Mouse (Mus musculus): Measurements from ENCODE around the gene Pdcd2. TPM values are rescaled to one million over a fixed set of nuclear protein-coding genes. Genes with fewer than 3 reads are reported as not detected.

Pdcd2 gene
- total RNA-seq, 2 experiments from 2014 or later: 13.9 to 20.1 TPM

DNA sequence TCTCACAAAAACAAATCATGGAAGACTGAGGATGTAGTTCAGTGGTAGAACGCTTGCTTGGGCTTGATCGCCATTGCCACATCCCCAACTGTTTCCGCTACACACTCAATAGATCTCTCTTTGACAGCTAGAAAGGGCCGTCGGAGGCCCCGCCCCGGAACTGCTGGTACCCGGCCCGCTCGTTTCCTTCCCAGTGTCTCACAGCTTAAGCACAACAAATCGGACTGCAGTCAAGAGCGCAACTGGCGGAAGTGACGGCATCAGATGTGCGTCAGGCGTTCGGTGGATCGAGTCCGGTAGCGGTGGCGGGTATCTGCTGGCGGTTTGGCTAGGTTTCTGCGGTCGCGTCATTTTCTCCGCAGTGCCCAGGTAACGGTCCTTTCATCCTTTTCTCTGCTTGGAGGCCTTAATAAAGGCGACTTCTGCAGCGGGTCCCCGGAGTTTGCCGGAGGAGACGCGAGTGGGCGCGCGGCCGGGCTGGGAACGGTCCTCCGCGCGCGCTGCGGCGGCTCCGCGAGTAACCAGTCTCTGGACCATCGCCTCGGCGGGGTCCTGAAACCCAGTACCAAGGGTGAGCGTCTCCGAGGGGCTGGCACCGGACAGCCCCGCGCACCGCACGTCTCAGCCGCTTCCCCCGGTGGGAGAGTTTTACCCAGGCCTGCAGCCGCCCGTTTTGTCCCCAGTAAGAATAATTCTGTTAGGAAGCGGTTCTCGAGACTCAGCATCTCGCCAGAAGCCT is 27.3 kb downstream of the Pdcd2 start, which contains the start of the genes Psmb1 and Tbp:
Gene Psmb1 (minus strand): TSS at position 96 of the 739 bp plus-strand sequence.
Gene Tbp (plus strand): TSS at position 233 of the 739 bp plus-strand sequence.
- peak; percentile 95 to 97 for DNase-seq
- intact Hi-C loops (cut with DNase I): no loop called here

GRCm38 (mm10) chr17:15498753-15499113 is 28.4 kb downstream of the Pdcd2 start:
- no peak for DNase-seq
- intact Hi-C loops (cut with DNase I): no loop called here

DNA sequence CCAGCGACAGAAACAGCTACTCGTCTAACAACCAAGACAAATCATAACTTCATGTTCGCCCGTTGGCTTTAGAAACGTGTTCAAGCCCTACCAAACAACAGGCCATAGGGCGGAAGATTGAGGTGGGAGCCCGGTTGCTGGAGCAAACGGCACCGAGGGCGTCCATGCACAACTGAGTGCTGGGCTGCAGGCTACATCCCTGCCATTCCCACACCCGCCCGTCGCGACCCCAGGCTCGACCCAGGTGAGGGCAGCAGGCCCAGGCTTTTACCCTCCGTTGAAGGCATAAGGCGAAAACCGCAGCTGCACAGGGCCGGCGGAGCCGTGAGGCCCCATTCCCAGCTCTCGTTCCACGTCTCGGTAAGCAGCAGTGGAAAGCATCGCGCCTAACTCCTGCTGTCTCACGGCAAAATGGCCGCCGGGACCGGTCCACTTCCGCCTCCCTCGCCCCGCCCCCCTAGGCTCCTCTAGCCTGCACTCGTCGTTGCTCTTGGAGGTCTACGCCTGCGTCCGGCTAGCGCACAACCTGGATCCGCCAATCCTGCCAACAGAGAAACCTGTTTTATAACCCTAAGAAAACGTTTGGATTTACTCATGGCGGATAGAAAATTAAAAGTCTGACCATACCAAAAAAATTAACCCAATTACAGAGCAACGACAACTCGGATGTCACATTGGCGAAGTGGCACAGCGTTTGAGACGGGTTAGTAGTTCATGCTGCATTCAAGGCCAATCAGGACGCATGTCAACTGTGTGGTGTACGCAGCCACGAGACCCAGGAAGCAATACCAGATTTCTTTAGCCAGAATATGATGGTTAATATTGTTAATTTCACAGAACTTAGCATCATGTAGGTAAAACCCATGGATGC is 29.0 kb downstream of the Pdcd2 start:
- intact Hi-C loops (cut with DNase I): no loop called here

GRCm38 (mm10) chr17:15490542-15490941 is 36.6 kb downstream of the Pdcd2 start:
- intact Hi-C loops (cut with DNase I): no loop called here
- DNase-seq: no peak

More for the DNA sequence above, 29.0 kb downstream of the Pdcd2 start:
- peak; percentile 89 to 91 for DNase-seq

- intact Hi-C loops (cut with DNase I): no loop called here
- DNase-seq: no peak
These were observed 54.4 kb downstream of the Pdcd2 start for GRCm38 (mm10) chr17:15472671-15473070.

Other genes with a start within 250 kb of the Pdcd2 start
- gene Dll1, start 150.4 kb downstream of the Pdcd2 start, total RNA-seq (2021): 1 to 10 TPM; 3.2 to 3.4 TPM
- 1 to 10 TPM; 7.8 to 9.9 TPM for gene Fam120b, start 131.1 kb downstream of the Pdcd2 start, total RNA-seq (2021)
- gene Psmb1, start 27.6 kb downstream of the Pdcd2 start, total RNA-seq (2021): 100 to 1,000 TPM in 1 of 2 experiments, 10 to 100 TPM in 1; 85.0 to 103 TPM
- 1 to 10 TPM; 5.9 to 8.2 TPM for gene Tbp, start 27.4 kb downstream of the Pdcd2 start, total RNA-seq (2021)
- gene Prdm9, start 37.1 kb upstream of the Pdcd2 start, total RNA-seq (2021): 1 to 10 TPM; 3.4 to 4.3 TPM
- gene Chd1, start 177.7 kb upstream of the Pdcd2 start, total RNA-seq (2021): 10 to 100 TPM; 11.4 to 11.7 TPM